Mouse (Mus musculus) lung, embryonic 16.5 days (tissue): ENCODE results near the gene Cfap54. TPM values are rescaled to one million over a fixed set of nuclear protein-coding genes. Genes with fewer than 3 reads are reported as not detected.

ENCODE experiments used
- ATAC-seq: fragments of 200-750 bp; cut with Nextera tagmentation; 2 replicates; pipeline ENCODE4 v1.8.0; 2017; ENCODE audit warnings: low read depth, mild to moderate bottlenecking, moderate library complexity
- H3K27ac ChIP-seq: fragments of 300-500 bp; sonication (generic); 2 replicates; pipeline ENCODE4 v1.5.1; 2014; ENCODE audit warnings: mild to moderate bottlenecking, control low read depth, low read length
- H3K27me3 ChIP-seq: fragments of 300-500 bp; sonication (generic); 2 replicates; pipeline ENCODE4 v1.6.1; 2014; ENCODE audit warnings: low read depth, low read length, mixed read lengths; ENCODE audit not compliant: control insufficient read depth, insufficient read depth
- H3K36me3 ChIP-seq: fragments of 300-500 bp; sonication (generic); 2 replicates; pipeline ENCODE4 v1.6.1; 2014; ENCODE audit warnings: low read length; ENCODE audit not compliant: control insufficient read depth, insufficient read depth
- H3K4me1 ChIP-seq: fragments of 300-500 bp; sonication (generic); replicated peaks from 2 replicates; pipeline ENCODE4 v1.6.1; 2014; ENCODE audit warnings: low read length, mixed read lengths; ENCODE audit not compliant: control insufficient read depth, insufficient read depth
- H3K4me2 ChIP-seq: fragments of 300-500 bp; sonication (generic); 2 replicates; pipeline ENCODE4 v1.6.1; 2014; ENCODE audit warnings: low read depth, low read length, control low read depth
- H3K4me3 ChIP-seq: fragments of 300-500 bp; sonication (generic); 2 replicates; pipeline ENCODE4 v1.5.1; 2014; ENCODE audit warnings: mild to moderate bottlenecking, low read length, control low read depth
- H3K9ac ChIP-seq: fragments of 300-500 bp; sonication (generic); 2 replicates; pipeline ENCODE4 v1.6.1; 2014; ENCODE audit warnings: low read length, control low read depth
- H3K9me3 ChIP-seq: fragments of 300-500 bp; sonication (generic); 2 replicates; pipeline ENCODE4 v1.6.1; 2016; ENCODE audit warnings: low read length; ENCODE audit not compliant: control insufficient read depth
- WGBS: fragments of 180-500 bp; shearing (Covaris S2); extraction: QIAGEN DNeasy Blood & Tissue Kit; methylation state at CpG from one replicate; pipeline ENCODE4 v1.1.7; 2014; 5-methylcytosine and 5-hydroxymethylcytosine counted together
- polyA plus RNA-seq: library from polyadenylated mRNA; unstranded; fragments of >200 nt; fragmentation: Nextera tagmentation; extraction: Ambion mirVana; gene quantifications from 2 replicates; pipeline ENCODE4 v1.2.1, GENCODE M21; 2015

Cfap54 gene
- polyA plus RNA-seq, 1 experiment from 2014 or later: 2.0 TPM

DNA sequence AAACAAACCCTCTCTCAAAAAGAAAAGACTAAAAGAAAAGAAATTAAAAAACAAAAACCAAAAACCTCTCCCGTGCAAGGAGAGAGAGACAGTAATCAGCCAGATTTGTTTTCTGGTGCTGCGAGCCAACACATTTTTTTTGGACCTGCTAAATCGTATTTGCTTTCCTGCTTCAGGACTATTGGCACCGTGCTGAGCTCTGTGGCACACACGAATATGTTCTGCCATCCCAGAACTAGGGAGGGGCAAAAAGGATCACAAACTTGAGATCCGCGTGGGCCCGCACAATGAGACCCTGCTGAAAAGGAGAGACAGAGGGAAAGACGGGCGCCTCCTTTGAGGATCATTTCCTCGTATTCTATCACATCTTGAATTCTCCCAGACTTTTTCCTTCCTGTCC is 22.3 kb upstream of the Cfap54 start:
- 59% methylated on average over 11 of the region's 11 CpGs for WGBS
- H3K9me3 ChIP-seq: no peaks in the 10 kb centered on the region
- no peak overlapping the region for H3K27ac ChIP-seq
- H3K4me2 ChIP-seq: no peak overlapping the region
- no peaks in the 10 kb centered on the region for H3K4me1 ChIP-seq
- no peaks in the 10 kb centered on the region for H3K36me3 ChIP-seq
- no peaks in the 10 kb centered on the region for H3K27me3 ChIP-seq
- H3K4me3 ChIP-seq: no peak overlapping the region
- no peak overlapping the region for H3K9ac ChIP-seq
- ATAC-seq: no peak

DNA sequence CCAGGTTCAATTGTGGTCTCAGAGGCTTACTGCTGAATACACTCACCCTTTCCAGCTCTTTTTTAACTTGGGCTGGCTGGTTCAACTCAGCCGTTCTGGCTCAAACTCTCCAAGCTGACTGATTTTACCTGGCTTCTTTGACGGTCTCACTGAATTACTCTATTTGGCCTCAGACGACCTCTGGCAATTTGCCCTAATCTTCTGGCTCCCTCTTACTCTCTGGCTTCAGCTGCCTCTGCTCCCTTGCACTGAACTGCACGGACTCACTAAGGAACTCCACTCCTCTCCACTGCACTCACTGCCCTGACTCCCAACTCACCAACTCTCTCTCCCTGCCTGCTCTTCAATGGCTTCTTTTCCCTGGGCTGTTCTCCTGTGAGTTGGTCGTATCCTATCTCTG is 20.9 kb upstream of the Cfap54 start:
- Histone ChIP-seq H3K9me3 (no peaks in the 10 kb centered on the region; the same call in 1 of the 2 replicates), H3K9ac (no peak overlapping the region), H3K4me1 (no peaks in the 10 kb centered on the region), H3K4me3 (no peak overlapping the region), H3K27ac (no peak overlapping the region), H3K4me2 (no peak overlapping the region), H3K27me3 (no peaks in the 10 kb centered on the region), H3K36me3 (no peaks in the 10 kb centered on the region)
- 40% methylated on average over 5 of the region's 5 CpGs for WGBS
- ATAC-seq: no peak

DNA sequence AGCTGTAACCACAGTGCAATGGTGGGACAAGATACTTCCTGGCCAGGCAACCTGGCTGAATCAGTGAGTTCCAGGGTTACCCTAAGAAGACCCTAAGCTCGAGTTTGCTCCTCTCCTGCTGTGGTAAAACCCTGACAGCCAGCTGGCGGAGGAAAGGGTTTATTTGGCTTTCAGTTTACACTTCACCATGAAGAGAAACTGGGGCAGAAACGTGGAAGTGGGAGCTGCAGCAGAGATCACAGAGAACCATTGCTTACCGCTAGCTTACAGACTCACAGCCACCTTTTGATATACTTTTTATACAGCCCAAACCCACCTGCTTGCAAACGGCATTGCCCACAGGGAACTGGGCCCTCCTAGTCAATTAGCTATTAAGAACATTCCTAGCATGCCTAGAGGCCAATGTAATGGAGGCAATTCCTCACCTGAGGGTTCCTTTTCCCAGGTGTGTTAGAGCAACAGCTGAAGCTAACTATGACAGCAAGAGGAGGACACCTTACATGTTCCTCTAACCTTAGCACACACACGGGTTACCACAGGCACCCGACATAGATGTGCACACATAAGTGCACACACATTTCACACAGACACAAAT is 16.9 kb upstream of the Cfap54 start:
- H3K27ac ChIP-seq: peak overlapping the region; percentile 57; the same call in 1 of the 2 replicates
- ATAC-seq: peak; percentile 84
- no peak overlapping the region for H3K4me3 ChIP-seq
- WGBS: 45% methylated on average over 7 of the region's 7 CpGs
- no peak overlapping the region for H3K4me2 ChIP-seq
- no peaks in the 10 kb centered on the region for H3K27me3 ChIP-seq
- no peaks in the 10 kb centered on the region for H3K36me3 ChIP-seq
- H3K9me3 ChIP-seq: no peaks in the 10 kb centered on the region; the same call in 1 of the 2 replicates
- H3K4me1 ChIP-seq: no peaks in the 10 kb centered on the region
- H3K9ac ChIP-seq: no peak overlapping the region

DNA sequence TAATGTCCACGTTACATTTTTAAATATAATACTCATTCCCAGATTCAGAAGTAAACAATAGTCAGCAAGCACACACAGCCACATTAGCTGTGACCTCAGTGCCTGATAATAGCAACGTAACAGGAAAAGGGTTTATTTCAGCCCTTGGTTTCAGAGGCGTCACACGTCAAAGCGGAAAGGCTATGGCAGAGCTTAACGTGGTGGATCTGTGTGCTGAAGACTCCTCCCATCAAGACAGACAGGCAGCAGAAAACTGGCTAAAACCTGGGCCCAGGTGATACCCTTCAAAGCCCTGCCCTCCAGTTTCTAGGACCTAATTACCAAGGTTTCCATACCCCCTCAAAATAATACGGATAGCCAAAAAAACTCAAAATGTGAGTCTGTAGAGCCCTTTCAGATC is 16.0 kb upstream of the Cfap54 start:
- Histone ChIP-seq H3K27ac (no peak overlapping the region), H3K9me3 (no peaks in the 10 kb centered on the region; the same call in 1 of the 2 replicates), H3K27me3 (no peaks in the 10 kb centered on the region), H3K4me3 (no peak overlapping the region), H3K4me1 (no peaks in the 10 kb centered on the region), H3K4me2 (no peak overlapping the region), H3K36me3 (no peaks in the 10 kb centered on the region), H3K9ac (no peak overlapping the region)
- WGBS: 85% methylated on average over 7 of the region's 7 CpGs
- no peak for ATAC-seq

- Histone ChIP-seq H3K36me3 (no peaks in the 10 kb centered on the region), H3K4me3 (no peak overlapping the region), H3K9ac (no peak overlapping the region), H3K27ac (no peak overlapping the region), H3K27me3 (no peaks in the 10 kb centered on the region), H3K4me1 (no peaks in the 10 kb centered on the region), H3K4me2 (no peak overlapping the region), H3K9me3 (no peaks in the 10 kb centered on the region; the same call in 1 of the 2 replicates)
- ATAC-seq: no peak
- 64% methylated on average over 4 of the region's 4 CpGs for WGBS
These were observed 14.4 kb upstream of the Cfap54 start for GRCm38 (mm10) chr10:93095827-93096226.

GRCm38 (mm10) chr10:93094957-93095580 is 13.7 kb upstream of the Cfap54 start:
- Histone ChIP-seq H3K9ac (no peak overlapping the region), H3K36me3 (no peaks in the 10 kb centered on the region), H3K9me3 (no peaks in the 10 kb centered on the region; the same call in 1 of the 2 replicates), H3K27me3 (no peaks in the 10 kb centered on the region), H3K4me2 (no peak overlapping the region), H3K27ac (no peak overlapping the region), H3K4me1 (no peaks in the 10 kb centered on the region), H3K4me3 (no peak overlapping the region)
- 66% methylated on average over 7 of the region's 7 CpGs for WGBS
- peak; percentile 54; the same call in 1 of the 2 replicates for ATAC-seq

- no peaks in the 10 kb centered on the region for H3K4me1 ChIP-seq
- no peaks in the 10 kb centered on the region for H3K36me3 ChIP-seq
- no peaks in the 10 kb centered on the region for H3K9me3 ChIP-seq
- H3K4me3 ChIP-seq: no peak overlapping the region
- H3K27ac ChIP-seq: no peak overlapping the region
- WGBS: 85% methylated on average over 2 of the region's 2 CpGs
- no peaks in the 10 kb centered on the region for H3K27me3 ChIP-seq
- no peak overlapping the region for H3K4me2 ChIP-seq
- H3K9ac ChIP-seq: no peak overlapping the region
- no peak for ATAC-seq
These were observed 10.5 kb upstream of the Cfap54 start for GRCm38 (mm10) chr10:93091928-93092327.

DNA sequence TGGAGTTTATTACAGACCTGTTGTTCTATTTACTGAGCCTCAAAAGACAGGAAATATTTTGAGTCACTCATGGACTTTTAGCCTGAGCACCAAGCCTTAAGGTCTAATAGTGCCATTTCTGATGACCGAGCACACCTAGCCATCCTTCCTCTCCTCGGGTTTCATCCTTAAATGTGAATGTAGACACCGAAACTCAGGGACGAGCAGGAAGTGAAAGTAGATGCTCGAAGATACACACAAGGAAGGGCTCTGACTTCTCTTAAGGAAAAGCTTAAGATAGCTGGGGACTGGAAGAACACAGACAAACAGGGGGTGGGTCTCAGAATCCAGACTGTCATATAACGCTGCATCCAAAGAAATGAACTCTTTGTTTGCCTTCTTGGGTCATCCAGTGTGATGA is 8.8 kb upstream of the Cfap54 start:
- 70% methylated on average over 6 of the region's 6 CpGs for WGBS
- ATAC-seq: no peak
- no peaks in the 10 kb centered on the region for H3K27me3 ChIP-seq

GRCm38 (mm10) chr10:93088396-93089048 is 7.1 kb upstream of the Cfap54 start:
- Histone ChIP-seq H3K4me1 (no peaks in the 10 kb centered on the region), H3K27me3 (no peaks in the 10 kb centered on the region), H3K4me3 (no peak overlapping the region), H3K36me3 (no peaks in the 10 kb centered on the region), H3K4me2 (no peak overlapping the region), H3K9me3 (no peaks in the 10 kb centered on the region), H3K9ac (no peak overlapping the region), H3K27ac (no peak overlapping the region)
- ATAC-seq: no peak
- 55% methylated on average over 11 of the region's 11 CpGs for WGBS

More for the DNA sequence above, 8.8 kb upstream of the Cfap54 start:
- Histone ChIP-seq H3K27ac (no peak overlapping the region), H3K4me1 (no peaks in the 10 kb centered on the region), H3K4me3 (no peak overlapping the region), H3K9ac (no peak overlapping the region), H3K4me2 (no peak overlapping the region), H3K9me3 (no peaks in the 10 kb centered on the region), H3K36me3 (no peaks in the 10 kb centered on the region)
